Mouse (Mus musculus) heart, postnatal 36 days (tissue): Measurements from ENCODE around the gene H1fx. TPM values are rescaled to one million over a fixed set of nuclear protein-coding genes. Genes with fewer than 3 reads are reported as not detected.
"Not testable (repeated sequence)": the region's sequence is repeated elsewhere in the genome, so short reads cannot be mapped to it uniquely, and the experiment has no call there.

Experiments used
- DNase-seq, 2 experiments: peaks; one replicate each; pipeline ENCODE4 v3.0.0; 2021 to 2022
- intact Hi-C: fragments of 180-260 bp; cut with DNase I; formaldehyde crosslinking; loops from one replicate; pipeline ENCODE4 v1.15.1; 2025
- microRNA-seq, 2 experiments: library from miRNA; unstranded; fragments of <30 nt; microRNA quantifications; one replicate each; pipeline ENCODE4 v1.2.0; 2021; ENCODE audit warnings: borderline number of aligned reads in 2 of 2
- total RNA-seq, 2 experiments: library from RNA; stranded (reverse); gene quantifications; 2 replicates each; pipeline ENCODE4 v1.2.3; 2021

Gene H1fx
- total RNA-seq, 2 experiments from 2014 or later, result 1.9 to 2.7 TPM

DNA sequence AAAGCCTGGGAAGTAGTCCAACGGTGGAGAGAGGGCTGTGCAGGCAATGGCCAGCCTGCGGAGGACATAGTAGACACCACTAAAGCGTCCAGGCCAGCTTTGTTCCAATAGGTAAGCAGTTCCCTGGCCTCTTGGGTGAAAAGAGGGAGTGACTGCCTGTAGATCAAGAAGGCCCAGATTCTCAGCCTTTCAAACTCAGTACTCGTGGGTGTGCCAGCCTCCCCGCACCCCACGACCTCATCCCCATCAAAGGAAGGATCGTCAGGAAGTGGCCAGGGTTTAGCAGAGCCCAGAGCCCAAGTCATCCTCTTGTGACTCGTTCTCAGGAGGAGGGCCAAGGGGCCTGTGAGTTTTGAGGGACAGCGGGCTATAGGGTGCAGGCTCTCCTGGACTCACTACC lies 1.1 kb upstream of the H1fx start:
- no peak for DNase-seq
- intact Hi-C loops, result loop anchor here (5.0 kb wide), 1 partner anchor 70 kb away; the partner anchor contains the start of gene Hmces

DNA sequence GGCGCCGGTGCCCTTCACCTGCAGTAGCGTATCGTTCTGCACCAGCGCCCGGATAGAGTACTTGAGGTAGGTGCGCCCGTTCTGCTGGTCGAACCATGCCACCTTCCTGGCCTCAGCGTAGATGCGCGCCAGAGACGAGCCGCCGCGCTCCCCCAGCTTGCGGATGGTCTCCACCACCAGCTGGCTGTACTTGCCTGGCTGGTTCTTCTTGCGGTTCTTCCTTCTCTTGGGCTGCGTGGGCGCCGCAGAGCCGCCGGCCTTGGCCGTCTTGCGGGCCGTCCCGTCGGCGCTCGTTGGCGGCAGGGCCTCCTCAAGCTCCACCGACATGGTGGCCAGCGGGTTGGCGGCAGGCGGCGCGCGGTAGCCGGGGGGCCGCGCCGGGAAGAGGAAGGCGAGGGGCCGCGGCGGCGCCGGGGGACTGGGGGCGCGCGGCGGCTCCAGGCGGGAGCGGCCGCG lies 379 bp downstream of the H1fx start:
- peak; percentile 23 to 28 for DNase-seq
- intact Hi-C loops, result loop anchor here (5.0 kb wide), 1 partner anchor 69 kb away; the partner anchor contains the start of gene Hmces

DNA sequence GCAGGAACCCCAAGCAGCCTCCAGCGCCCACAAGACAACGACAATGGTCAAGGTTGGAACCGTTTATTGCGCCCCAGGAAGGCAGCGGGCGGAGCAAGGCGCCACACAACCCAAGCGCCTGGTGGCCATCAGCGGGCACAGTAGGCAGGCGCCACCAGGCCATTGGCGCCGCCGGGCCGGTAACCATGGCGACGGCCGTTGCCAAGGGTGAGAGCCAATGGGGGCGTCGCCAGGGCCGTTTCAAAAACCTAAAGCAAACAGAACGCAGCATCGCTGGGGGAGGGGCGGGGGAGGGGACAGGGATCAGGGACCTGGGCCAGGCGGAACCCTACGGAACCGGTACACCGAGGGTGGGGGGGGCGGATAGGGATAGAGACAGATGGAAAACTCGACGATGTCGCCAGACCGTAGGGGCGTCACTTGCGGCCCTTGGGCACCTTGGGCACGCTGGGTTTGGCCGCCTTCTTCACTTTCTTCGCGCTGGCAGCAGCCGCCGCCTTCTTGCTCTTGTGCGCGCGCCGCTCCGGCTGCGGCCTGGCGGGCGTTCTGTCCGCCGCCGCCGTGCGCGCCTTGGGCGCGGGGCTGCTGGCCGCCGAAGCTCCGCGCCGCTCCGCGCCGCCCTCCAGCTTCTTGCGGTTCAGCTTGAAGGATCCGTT lies 935 bp downstream of the H1fx start:
- intact Hi-C loops, result loop anchor here (5.0 kb wide), 1 partner anchor 68 kb away; the partner anchor contains the start of gene Hmces
- peak; percentile 27 to 28 for DNase-seq

DNA sequence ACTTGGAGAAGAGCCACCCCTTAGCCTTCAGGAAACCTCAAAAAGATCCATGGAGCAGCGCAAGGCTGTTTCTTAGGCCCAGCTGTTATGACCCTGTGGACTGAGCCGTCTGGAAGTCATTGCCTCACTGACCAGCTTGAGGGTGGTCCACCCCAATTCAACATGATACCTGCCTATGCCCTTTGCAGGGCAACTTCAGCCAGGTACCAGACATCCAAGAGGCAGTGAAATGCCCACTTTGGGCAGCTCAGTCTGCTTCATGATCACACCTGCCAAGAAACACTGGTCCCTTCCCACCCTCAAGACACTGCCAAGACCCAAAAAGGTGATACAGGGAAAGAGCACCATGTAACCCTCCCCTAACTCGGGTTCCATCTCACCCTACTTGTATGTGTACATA lies 1.7 kb downstream of the H1fx start:
- no peak for DNase-seq
- intact Hi-C loops, result loop anchor here (5.0 kb wide), 1 partner anchor 67 kb away; the partner anchor contains the start of gene Hmces

DNA sequence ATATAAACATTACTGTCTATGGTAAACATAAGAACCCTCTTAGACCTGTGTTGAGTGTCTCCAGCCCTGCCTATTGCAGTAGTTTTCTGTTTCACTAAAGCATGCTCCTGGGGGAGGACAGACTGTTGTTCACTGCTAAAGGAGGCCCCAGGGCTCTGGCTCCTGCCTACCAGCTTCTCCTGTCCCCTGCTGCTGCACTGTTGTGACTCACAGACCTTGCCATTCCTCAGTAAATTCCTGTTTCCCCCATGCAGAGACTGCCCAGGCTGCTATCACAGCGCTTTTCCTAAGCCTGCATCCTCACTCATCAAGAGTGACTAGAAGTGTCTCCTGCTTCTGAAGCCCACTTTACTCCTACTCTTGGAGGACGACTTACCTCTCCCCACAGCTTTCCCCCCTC lies 11.4 kb downstream of the H1fx start:
- intact Hi-C loops, result no loop called here
- no peak for DNase-seq

DNA sequence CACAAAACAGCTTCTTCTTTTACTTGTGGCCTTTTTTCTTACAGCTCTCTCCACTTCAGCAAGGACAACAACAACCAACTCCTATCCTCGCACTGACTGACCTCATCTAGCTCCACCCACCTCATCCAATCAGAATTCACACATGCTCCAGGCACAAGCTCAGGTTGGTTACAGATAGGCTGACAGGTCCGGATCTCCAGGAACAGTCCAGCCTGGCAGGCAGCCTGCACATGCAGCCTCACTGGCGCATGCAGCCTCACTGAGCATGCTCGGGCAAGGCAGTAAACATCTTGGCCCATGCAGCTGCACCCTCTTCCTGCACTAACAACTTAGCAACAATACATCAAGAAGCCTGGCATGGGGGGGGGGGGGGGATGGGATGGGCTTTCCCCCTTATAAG lies 19.0 kb downstream of the H1fx start:
- DNase-seq, intact Hi-C loops: not testable (repeated sequence)

DNA sequence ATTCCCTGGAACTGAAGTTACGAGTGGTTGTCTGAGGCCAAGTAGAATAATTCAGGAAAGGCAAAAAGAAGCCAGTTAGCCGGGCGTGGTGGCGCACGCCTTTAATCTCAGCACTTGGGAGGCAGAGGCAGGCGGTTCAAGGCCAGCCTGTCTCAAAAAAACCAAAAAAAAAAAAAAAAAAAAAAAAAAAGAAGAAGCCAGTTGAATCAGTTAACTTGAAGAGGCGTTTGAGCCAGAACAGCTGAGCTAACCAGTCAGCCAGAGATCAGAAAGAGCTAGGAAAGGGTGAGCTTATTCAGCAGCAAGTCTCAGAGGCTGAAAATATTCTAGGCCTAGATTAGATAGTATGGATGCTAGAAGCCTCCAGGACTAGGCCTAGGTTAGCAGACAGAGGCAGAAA lies 39.3 kb downstream of the H1fx start:
- DNase-seq, result no peak
- intact Hi-C loops, result no loop called here

DNA sequence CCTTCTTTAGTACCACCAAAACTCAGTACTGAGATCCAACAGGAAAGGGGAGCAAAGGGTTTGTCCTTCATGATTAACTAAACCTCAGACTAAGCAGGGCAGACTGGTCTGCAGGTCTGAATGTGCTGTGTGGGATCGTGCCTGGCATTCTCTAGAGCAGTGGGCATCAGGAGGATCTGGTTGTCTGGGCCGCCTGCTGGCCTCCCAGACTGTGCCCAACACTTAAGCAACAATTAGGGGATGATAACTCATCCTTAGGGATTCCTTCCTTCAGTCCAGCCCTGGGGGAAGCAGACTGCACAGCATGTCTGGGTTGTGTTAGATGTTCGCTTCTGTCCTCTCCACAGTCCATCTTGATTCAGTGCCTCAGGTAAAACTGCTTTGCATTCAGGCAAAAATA lies 42.5 kb downstream of the H1fx start:
- no peak for DNase-seq
- intact Hi-C loops, result no loop called here

DNA sequence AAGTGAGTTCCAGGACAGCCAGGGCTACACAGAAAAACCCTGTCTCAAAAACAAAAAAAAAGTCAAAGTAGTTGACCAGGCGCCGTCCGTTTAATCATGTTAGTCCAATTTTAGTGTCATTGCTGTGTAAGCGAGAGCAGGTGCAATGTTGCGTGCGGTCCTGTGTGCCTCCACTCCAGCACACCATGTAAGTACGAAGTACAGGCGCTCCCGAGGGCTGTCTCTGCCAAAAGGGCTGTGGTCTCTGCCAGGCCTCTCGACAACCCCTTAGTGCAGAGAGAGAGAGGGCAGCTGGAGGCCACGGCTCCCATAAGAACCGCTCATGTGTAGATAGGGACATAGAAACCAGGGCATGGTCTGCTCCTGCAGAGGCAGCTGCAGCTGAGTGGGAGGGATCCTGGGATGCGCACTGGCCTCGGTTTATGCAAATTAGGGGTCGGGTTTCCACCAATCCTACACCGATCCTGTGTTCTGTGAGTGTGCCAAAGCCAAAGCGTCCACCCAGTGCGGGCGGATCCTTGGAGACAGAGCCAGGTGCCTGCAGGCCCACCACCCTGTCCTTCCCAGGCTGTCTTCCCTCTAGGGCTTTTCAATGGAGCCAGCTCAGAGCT lies 44.2 kb downstream of the H1fx start:
- no peak for DNase-seq
- intact Hi-C loops, result no loop called here

DNA sequence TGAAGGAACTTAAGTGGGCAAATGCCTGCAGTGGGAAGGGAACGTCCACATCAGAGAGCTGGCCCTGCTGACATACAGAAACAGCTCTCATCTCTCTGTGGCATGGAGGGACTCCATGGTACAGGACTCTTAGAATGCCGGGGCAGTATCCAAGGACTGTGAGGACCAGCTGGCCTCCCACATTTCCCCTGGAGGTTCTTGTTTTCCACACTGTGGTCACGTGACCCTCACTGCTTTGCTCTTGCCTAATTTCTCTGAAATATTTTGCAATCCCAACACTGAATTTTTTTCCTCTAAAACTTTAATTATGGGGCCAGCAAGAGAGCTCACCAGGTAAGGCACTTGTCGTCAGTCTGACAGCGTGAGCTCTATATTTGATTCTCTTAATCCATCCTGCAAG lies 46.4 kb downstream of the H1fx start:
- DNase-seq, result peak; percentile 13 to 25
- intact Hi-C loops, result no loop called here

Small RNAs within 50 kb of the gene (microRNA-seq; reads per million reads assigned to microRNA genes)
- gene Gm47286, result 0 to 0.67 reads per million in 2 experiments

Other genes with a start within 250 kb of the H1fx start
- 1 to 10 TPM in 1 of 2 experiments, under 1 TPM in 1; 0.94 to 1.1 TPM for gene Gp9, start 203.6 kb downstream of the H1fx start, total RNA-seq
- 10 to 100 TPM; 10.7 to 11.1 TPM for gene Rab43, start 169.5 kb downstream of the H1fx start, total RNA-seq
- 1 to 10 TPM in 1 of 2 experiments, under 1 TPM in 1; 0.79 to 2.0 TPM for gene Gm45140, start 145.8 kb downstream of the H1fx start, total RNA-seq
- 10 to 100 TPM; 18.7 to 18.9 TPM for gene Isy1, start 142.8 kb downstream of the H1fx start, total RNA-seq
- gene Cnbp, start 130.5 kb downstream of the H1fx start, total RNA-seq, result 100 to 1,000 TPM; 303 to 349 TPM
- 10 to 100 TPM; 41.6 to 42.2 TPM for gene Copg1, start 93.8 kb downstream of the H1fx start, total RNA-seq
- 1 to 10 TPM; 9.5 to 9.9 TPM for gene Hmces, start 67.7 kb downstream of the H1fx start, total RNA-seq
- gene Rab7, start 63.6 kb upstream of the H1fx start, total RNA-seq, result 100 to 1,000 TPM; 253 to 304 TPM
- 100 to 1,000 TPM in 1 of 2 experiments, 10 to 100 TPM in 1; 95.1 to 102 TPM for gene Rpn1, start 102.8 kb upstream of the H1fx start, total RNA-seq
- gene Gata2, start 212.3 kb upstream of the H1fx start, total RNA-seq, result 10 to 100 TPM; 17.3 to 20.1 TPM
- not detected for gene Dnajb8, start 240.6 kb upstream of the H1fx start, total RNA-seq